Mouse (Mus musculus) right cerebral cortex, adult 18-20 months (tissue): Measurements from ENCODE around the gene Gal3st2.
A peak's percentile ranks its signal among the peaks of the same experiment; 100 is the strongest.
"Not testable (repeated sequence)": the region's sequence is repeated elsewhere in the genome, so short reads cannot be mapped to it uniquely, and the experiment has no call there.

ENCODE experiments used
- DNase-seq: peaks from one replicate; pipeline ENCODE4 v3.0.0; 2022; ENCODE audit warnings: mixed read lengths

Gene Gal3st2

DNA sequence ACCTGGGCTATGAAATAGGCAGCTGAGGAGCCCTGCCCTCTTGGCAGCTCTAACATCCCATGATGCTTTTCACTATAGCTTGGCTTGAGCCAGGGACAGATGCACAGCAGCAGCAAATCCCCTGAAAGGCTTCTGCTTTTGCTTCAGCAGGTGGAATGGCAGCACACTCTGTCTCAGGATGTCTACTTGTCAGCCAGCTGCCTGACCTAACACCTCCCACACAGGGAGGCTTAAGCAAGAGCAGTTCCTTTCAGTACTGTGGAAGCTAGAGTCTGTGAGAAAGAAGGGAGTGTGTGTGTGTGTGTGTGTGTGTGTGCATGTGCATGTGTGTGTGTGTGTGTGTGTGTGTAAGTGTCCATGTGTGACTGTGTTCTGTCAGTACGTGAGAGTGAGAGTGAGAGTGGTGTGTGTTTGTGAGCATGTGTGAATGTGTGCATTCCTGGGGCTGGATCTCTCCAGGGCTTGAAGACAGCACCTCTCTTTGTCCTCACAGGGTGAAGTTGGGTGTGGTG, 10.5 kb downstream of the Gal3st2 start:
- not testable (repeated sequence) for DNase-seq

DNA sequence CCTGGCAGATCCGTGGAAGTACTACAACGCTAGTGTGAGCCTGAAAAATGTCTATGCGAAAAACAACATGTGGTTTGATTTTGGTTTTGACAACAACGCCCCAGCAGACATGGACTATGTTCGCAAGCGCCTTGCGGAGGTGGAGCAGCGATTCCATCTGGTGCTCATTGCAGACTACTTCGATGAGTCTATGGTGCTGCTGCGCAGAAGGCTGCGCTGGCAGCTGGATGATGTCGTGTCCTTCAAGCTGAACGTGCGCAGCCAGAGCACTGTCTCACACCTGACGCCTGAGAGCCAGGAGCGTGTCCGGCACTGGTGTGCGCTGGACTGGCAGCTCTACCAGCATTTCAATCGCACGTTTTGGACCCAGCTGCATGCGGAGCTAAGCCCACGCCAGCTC, 13.3 kb downstream of the Gal3st2 start:
- DNase-seq, result peak; percentile 23

DNA sequence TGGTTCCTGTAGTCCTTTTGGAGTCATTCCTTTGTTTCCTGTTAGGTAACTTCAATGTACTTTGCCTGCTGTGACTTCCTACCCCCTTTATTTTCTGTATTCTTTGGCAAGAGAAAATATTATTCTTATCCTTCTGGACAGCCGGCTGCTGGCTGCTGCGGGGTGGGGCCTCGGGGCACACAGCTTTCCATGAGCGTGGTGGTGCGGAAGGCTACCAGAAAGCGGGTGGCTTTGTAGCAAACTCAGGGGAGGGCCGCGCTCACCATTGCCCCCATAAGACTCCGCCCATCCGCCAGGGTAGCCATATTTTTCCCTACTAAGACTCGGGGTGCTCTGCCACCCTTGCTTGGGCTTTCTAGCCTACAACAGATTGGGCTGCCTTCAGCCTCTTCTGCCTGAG, 20.7 kb downstream of the Gal3st2 start:
- DNase-seq, result not testable (repeated sequence)

- not testable (repeated sequence) for DNase-seq
Observed at GRCm38 (mm10) chr1:93890936-93891335, 29.8 kb downstream of the Gal3st2 start.

DNA sequence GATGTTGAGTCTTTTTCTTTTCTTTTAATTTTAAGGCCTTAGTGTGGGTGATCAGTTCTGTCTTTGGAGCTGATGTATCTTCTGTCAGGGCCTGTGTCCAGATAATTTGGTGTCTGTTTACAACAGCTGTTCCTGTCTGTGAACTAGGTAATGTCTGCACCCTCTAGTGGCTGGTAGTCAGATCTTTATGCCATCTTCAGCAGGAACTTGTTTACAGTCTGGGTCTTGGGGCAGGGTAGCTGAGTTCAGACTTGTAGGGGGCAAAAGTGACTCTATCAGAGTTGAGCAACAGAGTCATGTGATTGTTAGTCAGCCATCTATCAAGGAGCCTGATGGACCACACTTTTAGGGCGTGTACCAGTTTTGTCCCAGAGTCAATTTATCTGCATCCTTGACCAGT, 36.3 kb downstream of the Gal3st2 start:
- DNase-seq, result not testable (repeated sequence)

GRCm38 (mm10) chr1:93901291-93901690, 40.2 kb downstream of the Gal3st2 start:
- not testable (repeated sequence) for DNase-seq

DNA sequence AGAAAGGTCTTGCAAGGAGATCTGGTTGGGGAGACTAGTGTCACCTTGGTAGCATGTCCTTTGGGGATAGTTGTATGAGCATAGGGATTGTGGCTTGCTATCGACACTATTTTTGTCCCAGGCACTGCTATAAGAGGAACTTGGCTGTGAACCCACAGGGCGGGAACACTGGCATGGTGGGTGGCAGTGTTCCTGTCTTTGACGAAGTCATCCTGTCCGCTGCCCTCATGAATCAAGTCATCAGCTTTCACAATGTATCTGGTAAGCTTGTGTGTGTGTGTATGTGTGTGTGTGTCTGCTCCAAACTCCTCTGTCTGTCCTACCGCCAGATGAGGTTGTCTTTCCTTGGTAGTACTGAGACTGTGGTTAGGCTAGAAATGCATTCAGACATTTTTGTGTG, 45.6 kb downstream of the Gal3st2 start:
- DNase-seq, result not testable (repeated sequence)

DNA sequence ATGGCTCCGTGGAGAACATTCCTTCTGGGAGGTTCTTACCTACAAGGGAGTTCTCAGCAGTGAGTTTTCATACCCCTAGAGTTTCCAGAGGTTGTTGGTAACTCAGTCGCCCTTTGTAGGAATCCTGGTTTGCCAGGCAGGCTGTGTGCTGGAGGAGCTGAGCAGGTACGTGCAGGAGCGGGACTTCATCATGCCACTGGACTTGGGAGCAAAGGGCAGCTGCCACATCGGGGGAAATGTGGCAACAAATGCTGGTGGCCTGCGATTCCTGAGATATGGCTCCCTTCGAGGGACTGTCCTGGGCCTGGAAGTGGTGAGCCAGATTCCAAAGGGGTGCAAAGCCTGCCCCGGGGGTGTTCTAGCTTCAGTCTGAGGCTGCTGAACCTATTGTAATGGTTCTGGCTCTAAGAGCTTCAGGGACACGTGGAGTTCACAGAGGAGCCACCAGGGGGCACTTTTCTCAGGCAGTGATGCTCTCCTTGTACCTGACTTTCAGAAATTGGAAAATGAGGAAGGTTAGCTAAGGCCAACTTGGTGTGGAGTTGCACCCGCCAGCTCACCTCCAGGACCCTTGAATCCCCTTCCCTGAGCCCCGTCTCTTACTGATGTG, 48.0 kb downstream of the Gal3st2 start:
- not testable (repeated sequence) for DNase-seq

GRCm38 (mm10) chr1:93911877-93912276, 50.8 kb downstream of the Gal3st2 start:
- DNase-seq, result not testable (repeated sequence)

DNA sequence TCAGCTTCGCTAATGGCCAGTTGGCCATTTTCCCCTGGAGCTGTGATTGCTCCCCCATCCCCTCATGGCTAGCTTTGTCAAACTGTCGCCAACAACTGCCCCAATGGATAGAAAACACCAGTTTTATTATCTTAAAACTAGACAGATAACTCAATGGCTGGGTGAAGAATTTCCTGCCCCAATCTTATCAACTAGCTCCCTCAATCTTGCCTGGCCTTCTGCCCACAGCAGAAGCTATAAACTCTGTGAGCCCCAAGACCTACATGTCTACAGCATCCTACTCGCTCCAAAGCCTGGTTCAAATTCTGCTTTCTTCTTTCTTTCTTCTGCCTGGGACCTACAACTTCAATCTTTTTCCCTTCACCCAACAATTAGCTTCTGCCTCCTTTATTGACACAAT, 56.1 kb downstream of the Gal3st2 start:
- DNase-seq, result not testable (repeated sequence)

DNA sequence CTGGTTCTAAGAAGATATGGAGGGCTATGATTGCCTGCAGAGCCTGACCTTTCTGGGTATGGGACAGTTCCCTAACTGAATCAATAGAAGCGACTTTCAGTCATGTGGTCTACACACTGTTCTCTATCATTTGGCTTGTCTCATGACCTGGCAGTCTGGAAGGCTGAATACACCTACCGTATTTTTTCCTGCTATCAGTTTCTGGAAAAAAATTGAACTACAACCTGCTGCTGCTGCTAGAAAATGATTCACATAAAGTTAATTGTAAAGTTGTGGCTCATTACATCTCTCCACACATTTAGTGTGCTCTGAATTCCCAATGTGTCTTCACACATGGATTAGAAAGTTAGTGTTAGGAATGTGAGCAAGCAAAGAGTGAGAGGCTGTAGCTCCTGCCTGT, 56.9 kb downstream of the Gal3st2 start, which contains the start of gene Gal3st2b:
TSS of gene Gal3st2b (plus strand) at position 301 of the 400 bp plus-strand sequence.
- DNase-seq, result not testable (repeated sequence)

DNA sequence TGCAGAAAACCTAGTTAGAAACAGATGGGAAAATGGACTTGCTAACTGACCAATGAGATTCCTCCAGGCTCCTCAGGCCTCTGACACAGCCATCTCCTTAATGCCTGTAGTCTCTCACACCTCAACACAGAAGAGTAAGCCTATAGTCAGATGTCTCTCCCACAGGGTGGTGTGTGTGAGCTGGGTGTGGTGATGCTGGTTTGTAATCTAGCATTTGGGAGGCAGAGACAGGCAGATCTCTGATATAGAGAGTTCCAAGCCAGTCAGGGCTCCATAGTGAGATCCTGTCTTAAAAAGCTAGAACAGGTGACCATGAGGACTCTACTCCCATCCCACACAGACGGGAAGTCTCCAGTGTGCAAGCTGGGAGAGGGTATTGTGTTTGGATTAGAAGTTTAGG, 57.7 kb downstream of the Gal3st2 start:
- not testable (repeated sequence) for DNase-seq

GRCm38 (mm10) chr1:93919321-93919720, 58.2 kb downstream of the Gal3st2 start:
- not testable (repeated sequence) for DNase-seq

GRCm38 (mm10) chr1:93922609-93923008, 61.5 kb downstream of the Gal3st2 start:
- DNase-seq, result not testable (repeated sequence)

GRCm38 (mm10) chr1:93923098-93923497, 62.0 kb downstream of the Gal3st2 start:
- not testable (repeated sequence) for DNase-seq
